Mouse (Mus musculus) layer of hippocampus, postnatal 10 days (tissue): ENCODE measurements at regions not wholly inside any gene's neighbourhood (a gene's known extent, or its start where the extent isn't known, plus 50 kb on each side); places are given as distances from the start of the nearest gene placed in this dataset.
A peak's percentile ranks its signal among the peaks of the same experiment; 100 is the strongest.

Experiments used
- DNase-seq, 2 experiments: peaks; one replicate each; pipeline ENCODE4 v3.0.0; 2021; ENCODE audit warnings: low spot score in 2 of 2

- no peak for DNase-seq
Measured at GRCm38 (mm10) chr3:105375383-105375782, 76.7 kb upstream of the Kcnd3 start.

GRCm38 (mm10) chr3:105375820-105376219 is 76.3 kb upstream of the Kcnd3 start:
- no peak for DNase-seq

DNA sequence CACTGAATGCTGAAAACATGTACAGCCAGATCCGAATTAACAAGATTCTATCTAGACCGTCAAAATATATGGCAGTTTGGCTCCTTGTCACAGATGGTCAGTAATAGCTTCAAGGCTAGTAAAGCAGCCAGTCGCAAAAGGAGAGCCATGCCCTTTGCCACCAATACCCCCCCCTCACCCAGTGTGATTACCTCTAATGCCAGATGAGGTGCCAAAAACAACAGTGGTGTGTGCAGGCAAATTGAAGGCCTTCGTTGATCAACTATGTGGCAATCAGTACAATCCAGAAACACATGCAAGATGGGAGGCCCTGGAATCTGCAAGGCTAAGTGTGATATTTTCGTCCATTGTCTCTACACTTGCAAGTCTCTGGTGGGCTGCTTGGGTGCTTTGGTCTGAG is 75.8 kb upstream of the Kcnd3 start:
- DNase-seq: no peak

DNA sequence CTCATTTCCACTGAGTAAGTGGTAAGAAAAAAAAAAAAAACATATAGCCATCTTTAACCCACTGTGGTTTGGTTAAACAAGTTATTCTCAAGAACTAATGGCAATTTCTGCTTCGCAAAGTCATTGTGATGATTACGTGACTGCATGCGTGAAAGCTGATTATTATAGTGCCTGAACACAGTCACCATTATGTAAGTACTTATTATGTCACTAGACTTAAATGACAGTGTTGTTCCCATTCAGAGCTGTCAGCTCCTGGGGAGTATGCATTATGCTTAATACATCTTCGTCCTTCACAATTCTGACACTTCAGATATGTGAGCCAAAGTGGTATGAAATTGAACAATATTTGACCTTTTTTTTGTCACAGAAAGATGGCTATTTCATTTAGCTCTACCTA is 71.3 kb upstream of the Kcnd3 start:
- DNase-seq: no peak

GRCm38 (mm10) chr3:105392611-105393514 is 59.3 kb upstream of the Kcnd3 start:
- peak; percentile 38 to 50 for DNase-seq
